Mouse (Mus musculus) midbrain, embryonic 13.5 days (tissue): ENCODE data around the gene Reep6. TPM values are rescaled to one million over a fixed set of nuclear protein-coding genes. Genes with fewer than 3 reads are reported as not detected.
A peak's percentile ranks its signal among the peaks of the same experiment; 100 is the strongest.
"Not testable (repeated sequence)": the region's sequence is repeated elsewhere in the genome, so short reads cannot be mapped to it uniquely, and the experiment has no call there.

Experiments
- ATAC-seq: fragments of 200-750 bp; cut with Nextera tagmentation; 2 replicates; pipeline ENCODE4 v1.8.0; 2017; ENCODE audit warnings: mild to moderate bottlenecking, moderate TSS enrichment, moderate library complexity
- H3K27ac ChIP-seq: fragments of 300-500 bp; sonication (generic); 2 replicates; pipeline ENCODE4 v1.5.1; 2015; ENCODE audit warnings: inconsistent platforms, mild to moderate bottlenecking, moderate library complexity
- H3K27me3 ChIP-seq: fragments of 300-500 bp; sonication (generic); 2 replicates; pipeline ENCODE4 v1.6.1; 2015; ENCODE audit warnings: mild to moderate bottlenecking, inconsistent platforms
- H3K36me3 ChIP-seq: fragments of 300-500 bp; sonication (generic); 2 replicates; pipeline ENCODE4 v1.6.1; 2015; ENCODE audit warnings: mild to moderate bottlenecking, inconsistent platforms
- H3K4me1 ChIP-seq: fragments of 300-500 bp; sonication (generic); replicated peaks from 2 replicates; pipeline ENCODE4 v1.6.1; 2015; ENCODE audit warnings: inconsistent platforms
- H3K4me2 ChIP-seq: fragments of 300-500 bp; sonication (generic); replicated peaks from 2 replicates; pipeline ENCODE4 v1.6.1; 2015; ENCODE audit warnings: moderate library complexity, mild to moderate bottlenecking, inconsistent platforms
- H3K4me3 ChIP-seq: fragments of 300-500 bp; sonication (generic); replicated peaks from 2 replicates; pipeline ENCODE4 v1.5.1; 2015; ENCODE audit warnings: mild to moderate bottlenecking, inconsistent platforms
- H3K9ac ChIP-seq: fragments of 300-500 bp; sonication (generic); replicated peaks from 2 replicates; pipeline ENCODE4 v1.6.1; 2015; ENCODE audit warnings: mild to moderate bottlenecking, inconsistent platforms
- H3K9me3 ChIP-seq: fragments of 300-500 bp; sonication (generic); 2 replicates; pipeline ENCODE4 v1.6.1; 2016; ENCODE audit warnings: mild to moderate bottlenecking, inconsistent platforms
- WGBS: fragments of 180-500 bp; shearing (Covaris S2); methylation state at CpG from one replicate; pipeline ENCODE4 v1.1.7; 2015; 5-methylcytosine and 5-hydroxymethylcytosine counted together
- polyA plus RNA-seq: library from polyadenylated mRNA; unstranded; fragments of >200 nt; fragmentation: Nextera tagmentation; extraction: Ambion mirVana; gene quantifications from 2 replicates; pipeline ENCODE4 v1.2.1, GENCODE M21; 2015

Gene Reep6
- polyA plus RNA-seq, 1 experiment from 2014 or later: 3.1 TPM

- Histone ChIP-seq H3K9ac (no peak overlapping the region), H3K27me3 (peaks cover 60% of the 10 kb centered on the region), H3K4me3 (no peak overlapping the region), H3K4me1 (peaks cover 37% of the 10 kb centered on the region), H3K4me2 (peak overlapping the region; percentile 32; the same call in 1 of the 2 replicates), H3K9me3 (no peaks in the 10 kb centered on the region), H3K27ac (no peak overlapping the region), H3K36me3 (no peaks in the 10 kb centered on the region)
- WGBS: 22% methylated on average over 19 of the region's 19 CpGs
- ATAC-seq: peak; percentile 24; the same call in 1 of the 2 replicates
Measured at GRCm38 (mm10) chr10:80339941-80340750, 10.4 kb downstream of the Reep6 start.

- Histone ChIP-seq H3K9me3 (no peaks in the 10 kb centered on the region), H3K27me3 (peaks cover 68% of the 10 kb centered on the region), H3K27ac (no peak overlapping the region), H3K4me1 (peaks cover 40% of the 10 kb centered on the region), H3K4me3 (no peak overlapping the region), H3K9ac (no peak overlapping the region), H3K4me2 (no peak overlapping the region), H3K36me3 (no peaks in the 10 kb centered on the region)
- 8% methylated on average over 21 of the region's 21 CpGs for WGBS
- no peak for ATAC-seq
Measured at GRCm38 (mm10) chr10:80341026-80341425, 11.3 kb downstream of the Reep6 start.

- peaks cover 74% of the 10 kb centered on the region for H3K27me3 ChIP-seq
- H3K4me1 ChIP-seq: peaks cover 40% of the 10 kb centered on the region
- 0 out of 2 replicates have a peak overlapping the region, but pooled peaks have one; percentile 23 for H3K9ac ChIP-seq
- no peaks in the 10 kb centered on the region for H3K9me3 ChIP-seq
- H3K27ac ChIP-seq: no peak overlapping the region
- 2% methylated on average over 46 of the region's 47 CpGs for WGBS
- H3K4me3 ChIP-seq: peak overlapping the region; percentile 29
- H3K36me3 ChIP-seq: no peaks in the 10 kb centered on the region
- H3K4me2 ChIP-seq: peak overlapping the region; percentile 52
- ATAC-seq: no peak
Measured at GRCm38 (mm10) chr10:80341491-80342304, 11.9 kb downstream of the Reep6 start.

GRCm38 (mm10) chr10:80342305-80342748 is 12.6 kb downstream of the Reep6 start:
- no peaks in the 10 kb centered on the region for H3K9me3 ChIP-seq
- H3K27me3 ChIP-seq: peaks cover 80% of the 10 kb centered on the region
- H3K4me1 ChIP-seq: peaks cover 40% of the 10 kb centered on the region
- H3K4me3 ChIP-seq: peak overlapping the region; percentile 29
- peak; percentile 25; the same call in 1 of the 2 replicates for ATAC-seq
- peak overlapping the region; percentile 23; the same call in 1 of the 2 replicates for H3K9ac ChIP-seq
- H3K36me3 ChIP-seq: no peaks in the 10 kb centered on the region
- H3K27ac ChIP-seq: no peak overlapping the region
- WGBS: under 1% methylated on average over 26 of the region's 26 CpGs
- peak overlapping the region; percentile 52 for H3K4me2 ChIP-seq

DNA sequence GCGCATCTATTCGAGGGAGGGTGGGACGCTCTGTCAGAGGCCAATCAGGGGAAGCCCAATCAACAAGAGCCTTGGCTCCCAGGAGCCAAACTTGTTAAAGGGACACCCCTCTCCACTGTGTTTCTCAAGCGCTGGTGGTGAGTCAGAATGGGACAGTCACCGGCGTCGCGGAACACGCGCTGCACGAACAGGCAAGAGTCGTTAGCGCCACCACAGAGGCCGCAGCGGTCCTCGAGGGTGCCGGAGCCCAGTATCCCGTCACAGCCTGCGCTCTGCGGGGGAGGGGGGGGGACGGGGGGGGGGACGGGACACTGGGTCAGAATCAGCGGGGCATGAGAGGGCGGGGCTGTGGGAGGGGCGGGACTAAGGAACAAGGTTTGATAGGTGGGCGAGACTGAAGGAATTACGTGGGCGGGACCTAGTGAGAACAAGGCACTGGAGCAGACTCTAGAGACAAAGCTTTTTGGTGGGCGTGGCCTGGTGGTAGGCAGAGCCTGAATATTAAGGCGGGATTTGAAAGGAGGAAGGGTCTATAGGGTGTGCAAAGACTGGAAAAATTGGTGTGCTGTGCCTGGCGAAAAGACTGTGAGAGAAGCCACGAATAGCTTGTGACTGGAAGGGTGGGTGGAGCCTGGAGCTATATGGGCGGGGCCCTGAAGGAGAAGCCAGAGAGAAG is 13.1 kb downstream of the Reep6 start:
- ATAC-seq: peak; percentile 57
- peaks cover 86% of the 10 kb centered on the region for H3K27me3 ChIP-seq
- peaks cover 45% of the 10 kb centered on the region for H3K4me1 ChIP-seq
- no peaks in the 10 kb centered on the region for H3K36me3 ChIP-seq
- H3K4me2 ChIP-seq: peak overlapping the region; percentile 52
- H3K4me3 ChIP-seq: peak overlapping the region; percentile 29
- H3K9ac ChIP-seq: peak overlapping the region; percentile 23; the same call in 1 of the 2 replicates
- H3K9me3 ChIP-seq: no peaks in the 10 kb centered on the region
- H3K27ac ChIP-seq: no peak overlapping the region
- WGBS: under 1% methylated on average over 29 of the region's 33 CpGs

- H3K9ac ChIP-seq: no peak overlapping the region
- ATAC-seq: peak; percentile 12
Measured at GRCm38 (mm10) chr10:80343425-80343895, 13.7 kb downstream of the Reep6 start.

DNA sequence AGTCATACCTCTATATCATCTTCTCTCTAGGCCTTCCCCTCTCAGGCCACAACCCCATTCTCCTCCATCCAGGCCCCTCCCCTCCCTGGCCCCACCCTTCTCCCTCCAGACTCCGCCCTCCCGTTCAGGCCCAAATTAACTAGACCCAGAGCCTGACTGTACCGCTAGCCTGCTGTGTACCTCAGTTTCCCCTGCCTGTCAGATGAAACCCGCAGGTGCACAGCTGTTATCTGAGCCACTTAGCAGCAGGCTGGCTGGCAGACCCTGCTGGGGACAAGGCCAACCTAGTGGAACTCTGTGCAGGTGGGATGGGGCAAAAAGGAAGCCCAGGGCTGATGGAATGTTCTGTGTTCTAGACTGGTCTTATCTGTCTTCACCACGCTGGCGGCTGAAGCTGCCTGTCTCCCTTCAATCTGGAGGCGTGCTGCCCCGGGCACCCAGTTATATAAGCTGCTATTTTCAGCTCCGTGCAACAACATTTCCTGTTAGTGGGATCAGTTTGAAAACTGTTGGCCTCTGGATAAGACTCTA is 14.4 kb downstream of the Reep6 start:
- 57% methylated on average over 9 of the region's 9 CpGs for WGBS
- H3K27me3 ChIP-seq: peaks cover 96% of the 10 kb centered on the region
- no peak overlapping the region for H3K4me2 ChIP-seq
- H3K9me3 ChIP-seq: no peaks in the 10 kb centered on the region
- H3K27ac ChIP-seq: no peak overlapping the region
- no peak overlapping the region for H3K4me3 ChIP-seq
- peaks cover 53% of the 10 kb centered on the region for H3K4me1 ChIP-seq
- no peak overlapping the region for H3K9ac ChIP-seq
- ATAC-seq: no peak
- no peaks in the 10 kb centered on the region for H3K36me3 ChIP-seq

More at GRCm38 (mm10) chr10:80343425-80343895, 13.7 kb downstream of the Reep6 start:
- no peaks in the 10 kb centered on the region for H3K36me3 ChIP-seq
- peaks cover 51% of the 10 kb centered on the region for H3K4me1 ChIP-seq
- peaks cover 89% of the 10 kb centered on the region for H3K27me3 ChIP-seq
- H3K4me2 ChIP-seq: peak overlapping the region; percentile 52
- no peak overlapping the region for H3K27ac ChIP-seq
- H3K4me3 ChIP-seq: peak overlapping the region; percentile 29
- WGBS: 24% methylated on average over 13 of the region's 13 CpGs
- no peaks in the 10 kb centered on the region for H3K9me3 ChIP-seq

DNA sequence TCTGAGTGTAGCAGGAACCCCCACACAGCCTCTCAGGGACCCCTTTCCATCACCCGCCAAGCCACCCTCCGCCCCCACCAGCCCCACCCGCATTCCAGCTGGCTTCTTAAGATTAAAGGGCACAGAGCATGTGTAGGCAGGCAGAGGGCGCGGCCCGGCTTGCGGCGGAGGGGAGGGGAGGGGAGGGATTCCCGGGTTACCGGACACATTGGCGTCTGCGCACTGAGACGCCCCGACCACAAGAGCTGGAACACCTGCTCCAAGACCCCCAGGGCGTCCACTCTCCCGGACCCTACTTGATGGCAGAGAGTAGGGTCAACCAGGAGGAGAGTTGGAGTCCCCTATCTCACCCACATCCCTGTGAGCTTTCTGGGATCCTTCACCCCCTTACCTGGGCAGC is 15.4 kb downstream of the Reep6 start:
- 0% methylated on average over 9 of the region's 16 CpGs for WGBS
- peaks cover 49% of the 10 kb centered on the region for H3K4me1 ChIP-seq
- H3K9me3 ChIP-seq: no peaks in the 10 kb centered on the region
- no peak overlapping the region for H3K4me3 ChIP-seq
- H3K27ac ChIP-seq: no peak overlapping the region
- no peaks in the 10 kb centered on the region for H3K36me3 ChIP-seq
- peaks cover 99% of the 10 kb centered on the region for H3K27me3 ChIP-seq
- no peak overlapping the region for H3K9ac ChIP-seq
- ATAC-seq: no peak
- H3K4me2 ChIP-seq: no peak overlapping the region

DNA sequence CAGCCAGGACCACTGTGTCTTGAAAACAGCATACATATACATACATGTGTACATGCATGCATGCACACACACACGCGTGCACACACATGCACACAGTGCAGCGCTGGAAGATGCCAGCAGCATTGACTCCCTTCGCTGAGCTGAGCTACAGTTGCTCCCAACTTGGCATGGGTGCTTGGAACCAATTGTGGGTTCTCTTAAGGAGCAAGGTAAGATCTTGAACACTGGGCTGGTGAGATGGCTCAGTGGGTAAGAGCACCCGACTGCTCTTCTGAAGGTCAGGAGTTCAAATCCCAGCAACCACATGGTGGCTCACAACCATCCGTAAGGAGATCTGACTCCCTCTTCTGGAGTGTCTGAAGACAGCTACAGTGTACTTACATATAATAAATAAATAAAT is 16.2 kb downstream of the Reep6 start:
- 70% methylated on average over 6 of the region's 6 CpGs for WGBS
- peaks cover 46% of the 10 kb centered on the region for H3K4me1 ChIP-seq
- H3K36me3 ChIP-seq: not testable (repeated sequence)

GRCm38 (mm10) chr10:80347514-80347967 is 17.8 kb downstream of the Reep6 start:
- 12% methylated on average over 17 of the region's 17 CpGs for whole genome bisulfite sequencing
- ATAC-seq: no peak

More for the DNA sequence above, 16.2 kb downstream of the Reep6 start:
- not testable (repeated sequence) for H3K9me3 ChIP-seq, ATAC-seq, H3K27ac ChIP-seq, H3K4me2 ChIP-seq, H3K4me3 ChIP-seq, H3K9ac ChIP-seq
- H3K27me3 ChIP-seq: peaks cover 99% of the 10 kb centered on the region

GRCm38 (mm10) chr10:80348244-80348781 is 18.6 kb downstream of the Reep6 start, which contains the start of gene Adamtsl5:
Gene Adamtsl5 (minus strand): TSS chr10:80348412.
- H3K27ac ChIP-seq: no peak within 1 kb of the TSS
- H3K9ac ChIP-seq: no peak within 1 kb of the TSS; the same call in 1 of the 2 replicates
- no peak; the same call in 1 of the 2 replicates for ATAC-seq
- peaks cover 99% of the 10 kb centered on the region for H3K27me3 ChIP-seq
- no peaks in the 10 kb centered on the region for H3K36me3 ChIP-seq
- H3K4me1 ChIP-seq: peaks cover 23% of the 10 kb centered on the region
- H3K9me3 ChIP-seq: no peaks in the 10 kb centered on the region
- peak within 1 kb of the TSS; percentile 18 for H3K4me3 ChIP-seq
- peak within 1 kb of the TSS; percentile 27 for H3K4me2 ChIP-seq
- under 1% methylated on average over 42 of the region's 42 CpGs for whole genome bisulfite sequencing

More at GRCm38 (mm10) chr10:80347514-80347967, 17.8 kb downstream of the Reep6 start:
- Histone ChIP-seq H3K9ac (no peak overlapping the region), H3K36me3 (no peaks in the 10 kb centered on the region), H3K27me3 (peaks cover 99% of the 10 kb centered on the region), H3K9me3 (no peaks in the 10 kb centered on the region), H3K4me1 (peaks cover 31% of the 10 kb centered on the region), H3K27ac (no peak overlapping the region), H3K4me2 (no peak overlapping the region), H3K4me3 (no peak overlapping the region)
